Mouse (Mus musculus) limb, embryonic 13.5 days (tissue): ENCODE results near the gene Rhoj. TPM values are rescaled to one million over a fixed set of nuclear protein-coding genes. Genes with fewer than 3 reads are reported as not detected.
A peak's percentile ranks its signal among the peaks of the same experiment; 100 is the strongest.

Experiments used
- ATAC-seq: fragments of 200-750 bp; cut with Nextera tagmentation; 2 replicates; pipeline ENCODE4 v1.8.0; 2017; ENCODE audit warnings: low read depth, moderate number of reproducible peaks, moderate TSS enrichment; ENCODE audit not compliant: low FRiP score
- H3K27ac ChIP-seq: fragments of 300-500 bp; sonication (generic); 2 replicates; pipeline ENCODE4 v1.5.1; 2015; ENCODE audit warnings: inconsistent platforms, mild to moderate bottlenecking, moderate library complexity
- H3K27me3 ChIP-seq: fragments of 300-500 bp; sonication (generic); 2 replicates; pipeline ENCODE4 v1.6.1; 2015; ENCODE audit warnings: mild to moderate bottlenecking, inconsistent platforms
- H3K36me3 ChIP-seq: fragments of 300-500 bp; sonication (generic); 2 replicates; pipeline ENCODE4 v1.6.1; 2015; ENCODE audit warnings: inconsistent platforms, mild to moderate bottlenecking, moderate library complexity
- H3K4me1 ChIP-seq: fragments of 300-500 bp; sonication (generic); 2 replicates; pipeline ENCODE4 v1.6.1; 2015; ENCODE audit warnings: inconsistent platforms
- H3K4me2 ChIP-seq: fragments of 300-500 bp; sonication (generic); replicated peaks from 2 replicates; pipeline ENCODE4 v1.6.1; 2015; ENCODE audit warnings: inconsistent platforms, mild to moderate bottlenecking, moderate library complexity
- H3K4me3 ChIP-seq: fragments of 300-500 bp; sonication (generic); 2 replicates; pipeline ENCODE4 v1.5.1; 2015; ENCODE audit warnings: moderate library complexity, mild to moderate bottlenecking, inconsistent platforms
- H3K9ac ChIP-seq: fragments of 300-500 bp; sonication (generic); 2 replicates; pipeline ENCODE4 v1.6.1; 2015; ENCODE audit warnings: mild to moderate bottlenecking, inconsistent platforms
- H3K9me3 ChIP-seq: fragments of 300-500 bp; sonication (generic); 2 replicates; pipeline ENCODE4 v1.6.1; 2016; ENCODE audit warnings: inconsistent platforms
- WGBS: fragments of 180-500 bp; shearing (Covaris S2); methylation state at CpG from one replicate; pipeline ENCODE4 v1.1.7; 2015; 5-methylcytosine and 5-hydroxymethylcytosine counted together
- polyA plus RNA-seq: library from polyadenylated mRNA; unstranded; fragments of >200 nt; fragmentation: Nextera tagmentation; extraction: Ambion mirVana; gene quantifications from 2 replicates; pipeline ENCODE4 v1.2.1, GENCODE M21; 2015

The Rhoj gene
- polyA plus RNA-seq = 65.1 and 69.0 TPM in 2 replicates

DNA sequence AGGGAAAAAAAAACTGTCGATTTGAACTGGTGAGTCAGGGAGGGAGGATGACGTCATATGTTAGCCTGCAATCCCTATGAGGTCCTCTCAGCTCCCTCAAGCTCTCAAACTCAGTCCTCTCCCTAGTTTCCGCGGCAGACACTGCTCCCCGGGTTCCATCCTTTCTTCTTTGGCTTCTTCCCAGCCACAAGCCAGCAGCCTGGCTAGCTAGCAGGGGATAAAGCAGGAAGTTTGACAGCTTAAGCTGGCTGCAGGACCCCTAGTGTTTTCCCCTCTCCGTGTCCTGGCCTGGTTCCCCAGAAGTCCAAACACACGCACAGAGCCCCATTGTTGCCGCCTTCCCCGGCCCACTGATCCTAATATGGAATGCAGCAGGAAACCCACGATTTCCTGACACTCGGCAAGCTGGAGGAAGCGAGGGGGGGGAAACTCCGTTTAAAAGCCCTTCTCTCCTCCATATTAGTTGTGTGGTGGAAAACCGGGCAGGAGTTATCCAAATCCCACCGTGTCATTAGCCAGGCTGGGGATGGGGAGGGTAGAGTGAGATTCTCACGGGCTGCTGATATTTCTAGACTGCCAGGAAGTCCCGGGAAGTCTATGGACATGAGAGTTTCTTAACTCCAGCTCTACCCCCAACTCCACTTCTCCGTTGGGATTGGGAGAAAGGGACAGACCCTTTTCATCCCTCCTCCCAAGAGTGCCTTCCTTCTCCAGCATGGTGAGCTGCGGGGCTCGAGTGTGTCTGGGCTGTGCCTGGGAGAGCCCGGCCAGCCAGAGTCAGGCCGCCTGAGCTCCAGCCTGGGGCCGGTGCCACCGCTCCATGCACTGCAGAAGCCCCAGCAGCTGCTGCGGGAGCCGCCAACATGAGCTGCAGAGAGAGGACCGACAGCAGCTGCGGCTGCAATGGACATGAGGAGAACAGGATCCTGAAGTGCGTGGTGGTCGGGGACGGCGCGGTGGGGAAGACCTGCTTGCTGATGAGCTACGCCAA lies at the start of gene Rhoj:
Gene Rhoj, plus strand, starts transcription at position 362 of the 991 bp plus-strand sequence.
- WGBS = under 1% methylated on average over 34 of the region's 34 CpGs
- peak within 1 kb of the TSS; percentile 97 for H3K27ac ChIP-seq
- no peaks in the 10 kb centered on the region for H3K9me3 ChIP-seq
- ATAC-seq = peak; percentile 89
- H3K4me2 ChIP-seq = peak within 1 kb of the TSS; percentile 85
- no peaks in the 10 kb centered on the region for H3K36me3 ChIP-seq
- H3K4me1 ChIP-seq = peaks cover 20% of the 10 kb centered on the region
- H3K27me3 ChIP-seq = no peaks in the 10 kb centered on the region
- peak within 1 kb of the TSS; percentile 64 for H3K4me3 ChIP-seq
- H3K9ac ChIP-seq = peak within 1 kb of the TSS; percentile 85

DNA sequence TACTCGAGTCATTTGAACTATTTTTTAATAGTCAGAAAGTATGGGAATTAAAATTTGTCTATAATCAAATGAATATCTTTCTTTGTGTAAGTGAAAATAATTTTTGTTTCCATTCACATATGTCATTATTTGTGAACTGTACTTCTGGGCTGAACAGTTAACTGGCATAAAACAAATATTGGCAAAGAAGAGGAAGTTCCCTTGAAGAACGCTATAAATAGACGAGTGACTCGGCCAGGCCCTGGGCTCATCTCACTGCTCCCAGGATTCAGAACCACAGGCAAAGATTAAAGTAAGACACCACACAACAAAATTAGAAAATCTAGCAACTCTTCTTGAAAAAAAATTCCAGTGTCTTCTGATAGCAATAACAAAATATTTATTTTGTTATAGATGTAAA lies 36.4 kb upstream of the Rhoj start:
- 75% methylated on average over 4 of the region's 4 CpGs for WGBS
- Histone ChIP-seq H3K27me3 (no peaks in the 10 kb centered on the region), H3K4me2 (no peak overlapping the region), H3K27ac (no peak overlapping the region), H3K9ac (no peak overlapping the region), H3K4me3 (no peak overlapping the region), H3K4me1 (no peaks in the 10 kb centered on the region), H3K9me3 (no peaks in the 10 kb centered on the region), H3K36me3 (no peaks in the 10 kb centered on the region)
- ATAC-seq = no peak

DNA sequence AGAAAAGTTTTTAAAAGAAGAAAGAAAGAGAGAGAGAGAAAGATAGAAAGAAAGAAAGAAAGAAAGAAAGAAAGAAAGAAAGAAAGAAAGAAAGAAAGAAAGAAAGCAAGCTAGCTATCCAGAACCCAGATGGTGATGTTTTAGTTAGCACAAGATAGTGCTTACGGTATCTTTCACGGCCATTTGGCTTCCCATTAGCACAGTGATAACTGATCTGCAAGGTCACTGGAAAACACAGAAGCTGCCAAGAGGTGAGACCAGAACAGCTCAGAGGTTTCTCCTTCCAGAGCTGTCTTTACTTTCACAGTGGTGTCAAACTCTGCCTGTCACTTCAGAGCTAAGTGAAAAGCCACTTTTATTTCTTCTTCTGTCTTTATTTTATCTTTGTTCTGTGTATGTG lies 32.4 kb upstream of the Rhoj start:
- Histone ChIP-seq H3K9me3 (no peaks in the 10 kb centered on the region), H3K9ac (no peak overlapping the region), H3K4me3 (no peak overlapping the region), H3K27me3 (no peaks in the 10 kb centered on the region), H3K36me3 (no peaks in the 10 kb centered on the region), H3K27ac (no peak overlapping the region), H3K4me1 (no peaks in the 10 kb centered on the region), H3K4me2 (no peak overlapping the region)
- no peak for ATAC-seq
- 48% methylated on average over 2 of the region's 2 CpGs for WGBS

DNA sequence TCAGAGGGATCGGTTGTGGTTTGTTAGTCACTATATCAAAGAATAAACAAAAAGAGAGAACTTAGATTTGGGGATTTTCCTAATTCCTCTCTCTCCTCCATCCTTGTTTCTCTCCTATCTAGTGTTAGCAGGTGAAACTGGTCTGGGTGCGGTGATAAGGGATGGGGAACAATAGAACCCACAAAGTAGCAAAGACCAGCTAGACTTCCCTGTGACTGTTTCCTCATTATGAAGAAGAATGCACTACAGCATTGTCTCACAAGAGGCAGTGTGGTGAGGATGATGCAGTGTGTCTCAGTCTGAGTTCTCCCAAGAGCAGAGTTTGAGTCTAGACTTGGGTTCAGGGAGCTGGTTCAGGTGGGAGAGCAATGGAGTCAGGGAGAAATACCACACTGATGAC lies 30.7 kb upstream of the Rhoj start:
- no peak for ATAC-seq
- Histone ChIP-seq H3K27ac (no peak overlapping the region), H3K9ac (no peak overlapping the region), H3K27me3 (no peaks in the 10 kb centered on the region), H3K36me3 (no peaks in the 10 kb centered on the region), H3K4me3 (no peak overlapping the region), H3K9me3 (no peaks in the 10 kb centered on the region), H3K4me2 (no peak overlapping the region), H3K4me1 (no peaks in the 10 kb centered on the region)
- 87% methylated on average over 2 of the region's 2 CpGs for WGBS

DNA sequence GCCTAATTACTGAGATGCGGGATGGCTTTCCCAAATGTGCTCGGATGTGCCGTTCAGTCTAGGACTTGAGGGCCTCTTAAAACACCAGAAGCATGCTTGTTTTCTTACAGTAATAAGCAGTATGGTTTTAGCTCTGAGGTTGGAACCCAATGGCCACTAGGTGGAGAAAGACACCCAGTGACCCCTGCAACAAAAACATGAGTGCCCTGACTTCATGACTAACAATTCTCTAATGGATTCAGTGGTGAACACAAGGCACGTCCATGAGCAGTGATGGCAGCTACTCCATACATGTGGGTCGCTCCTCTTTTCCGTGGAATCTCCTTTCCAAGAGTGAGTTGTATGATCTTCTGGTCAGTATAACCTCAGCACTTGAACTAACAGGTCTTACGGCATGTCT lies 27.6 kb upstream of the Rhoj start:
- Histone ChIP-seq H3K4me1 (0 out of 2 replicates have a peak, but pooled peaks cover 4% of the 10 kb centered on the region), H3K9me3 (no peaks in the 10 kb centered on the region), H3K36me3 (no peaks in the 10 kb centered on the region), H3K9ac (no peak overlapping the region), H3K4me3 (no peak overlapping the region), H3K27ac (no peak overlapping the region), H3K27me3 (no peaks in the 10 kb centered on the region), H3K4me2 (no peak overlapping the region)
- no peak for ATAC-seq
- 63% methylated on average over 7 of the region's 7 CpGs for WGBS

DNA sequence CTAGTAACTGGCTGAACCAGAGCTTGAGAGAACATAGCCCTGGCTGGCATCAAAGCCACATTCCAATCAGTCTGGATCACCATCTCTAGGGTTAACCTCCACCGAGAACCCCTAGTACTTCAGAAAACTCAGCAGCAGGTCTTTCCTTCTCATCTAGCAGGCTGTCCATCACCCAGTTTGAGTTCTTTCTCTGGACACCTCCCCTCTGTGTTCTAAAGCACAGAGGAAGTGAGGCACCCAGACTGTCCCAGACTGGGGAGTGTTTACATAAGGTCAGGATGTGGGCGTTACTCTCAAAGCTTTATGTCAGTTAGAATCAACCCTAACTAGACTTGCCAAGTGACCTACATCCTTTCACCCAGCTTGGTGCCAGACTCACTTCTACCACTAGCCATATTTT lies 24.9 kb upstream of the Rhoj start:
- ATAC-seq = no peak
- Histone ChIP-seq H3K4me1 (peaks cover 11% of the 10 kb centered on the region), H3K4me3 (no peak overlapping the region), H3K36me3 (no peaks in the 10 kb centered on the region), H3K9ac (no peak overlapping the region), H3K4me2 (no peak overlapping the region), H3K27me3 (no peaks in the 10 kb centered on the region), H3K27ac (no peak overlapping the region), H3K9me3 (no peaks in the 10 kb centered on the region)
- WGBS = 41% methylated on average over 2 of the region's 2 CpGs

DNA sequence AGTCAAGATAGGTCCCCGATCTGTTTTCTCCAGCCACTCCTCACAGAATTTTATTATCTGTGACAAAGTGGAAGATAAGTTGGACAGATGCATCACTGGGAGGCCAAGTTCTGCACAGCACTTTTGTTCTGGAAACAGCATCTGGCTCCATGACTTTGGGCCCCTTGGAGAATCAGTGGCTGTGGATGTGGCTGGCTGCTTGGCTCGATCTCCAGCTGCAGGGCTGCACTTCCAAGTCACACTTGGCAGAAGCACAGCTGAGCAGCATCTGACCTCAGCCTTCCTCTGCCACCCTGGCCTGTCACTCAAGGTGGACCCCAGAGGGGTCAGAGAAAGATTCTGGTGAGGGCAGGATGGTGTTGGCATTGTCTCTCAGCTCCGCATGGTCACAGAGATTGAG lies 22.0 kb upstream of the Rhoj start:
- peak overlapping the region; percentile 48 for H3K27ac ChIP-seq
- no peak overlapping the region for H3K4me3 ChIP-seq
- no peaks in the 10 kb centered on the region for H3K36me3 ChIP-seq
- ATAC-seq = peak; percentile 64
- no peaks in the 10 kb centered on the region for H3K9me3 ChIP-seq
- H3K4me1 ChIP-seq = peaks cover 11% of the 10 kb centered on the region
- 59% methylated on average over 3 of the region's 3 CpGs for WGBS
- H3K9ac ChIP-seq = no peak overlapping the region
- no peaks in the 10 kb centered on the region for H3K27me3 ChIP-seq
- H3K4me2 ChIP-seq = no peak overlapping the region

DNA sequence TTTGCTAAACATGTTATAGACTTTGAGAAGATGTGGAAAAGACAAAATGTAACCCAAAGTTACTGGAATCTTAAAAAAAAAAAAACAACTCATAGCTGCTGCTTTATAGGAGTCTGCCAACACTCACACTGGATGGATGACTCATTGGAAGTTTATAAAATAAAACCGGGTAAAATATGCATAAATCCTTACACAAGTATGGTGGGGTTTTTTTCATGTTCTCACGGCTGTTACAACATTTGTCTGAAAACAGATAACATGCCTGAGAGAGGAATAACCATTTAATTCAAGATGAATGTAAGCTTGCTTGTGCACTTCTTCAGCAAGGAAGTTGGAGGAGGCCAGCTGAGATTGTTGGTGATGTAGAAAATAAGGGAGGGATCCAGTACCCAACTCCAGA lies 17.6 kb upstream of the Rhoj start:
- Histone ChIP-seq H3K27me3 (no peaks in the 10 kb centered on the region), H3K9ac (no peak overlapping the region), H3K9me3 (no peaks in the 10 kb centered on the region), H3K36me3 (no peaks in the 10 kb centered on the region), H3K27ac (no peak overlapping the region), H3K4me1 (peaks cover 7% of the 10 kb centered on the region), H3K4me2 (no peak overlapping the region), H3K4me3 (no peak overlapping the region)
- 73% methylated on average over 2 of the region's 2 CpGs for WGBS
- no peak for ATAC-seq

DNA sequence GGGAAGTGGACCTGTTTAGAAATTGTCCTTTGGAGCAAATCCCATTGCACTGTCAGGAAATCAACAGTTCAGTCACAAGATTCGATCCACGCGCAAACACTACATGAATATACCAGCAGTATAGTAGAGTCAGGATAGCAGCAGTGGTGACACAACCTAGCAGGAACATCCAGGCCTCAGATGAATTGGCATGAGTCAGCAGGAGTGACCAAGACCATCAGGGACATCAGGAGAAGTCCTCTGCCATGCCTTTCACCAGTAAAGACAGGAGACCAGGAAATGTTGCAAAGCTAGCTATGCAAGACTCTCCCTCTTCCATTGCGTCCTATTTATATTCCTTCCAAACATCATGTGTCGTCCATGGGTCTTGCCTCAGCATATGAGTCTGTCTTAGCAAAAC lies 16.6 kb upstream of the Rhoj start:
- Histone ChIP-seq H3K36me3 (no peaks in the 10 kb centered on the region), H3K4me1 (peaks cover 2% of the 10 kb centered on the region), H3K9me3 (no peaks in the 10 kb centered on the region), H3K9ac (no peak overlapping the region), H3K27me3 (no peaks in the 10 kb centered on the region), H3K4me2 (no peak overlapping the region), H3K4me3 (no peak overlapping the region), H3K27ac (no peak overlapping the region)
- 95% methylated on average over 5 of the region's 5 CpGs for WGBS
- no peak for ATAC-seq

DNA sequence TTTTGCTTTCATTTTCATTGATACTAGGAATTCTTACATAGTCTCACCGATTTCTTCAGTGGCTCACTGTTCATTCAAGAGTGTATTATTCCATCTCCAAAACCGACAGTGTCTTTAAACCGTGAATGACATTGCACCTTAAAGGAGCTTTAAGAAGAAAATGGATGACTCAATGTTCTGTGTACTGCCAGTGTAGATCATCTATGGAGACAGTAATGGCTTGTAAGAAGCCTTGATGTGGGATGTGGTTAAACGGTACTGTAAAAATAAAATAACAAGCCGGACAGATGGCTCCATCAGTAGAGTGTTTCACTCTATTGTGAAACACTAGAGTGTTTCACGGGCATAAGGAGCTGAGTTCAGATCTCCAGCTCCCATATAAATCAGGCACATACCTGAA lies 15.2 kb upstream of the Rhoj start:
- no peak overlapping the region for H3K9ac ChIP-seq
- H3K4me2 ChIP-seq = no peak overlapping the region
- H3K9me3 ChIP-seq = no peaks in the 10 kb centered on the region
- H3K4me3 ChIP-seq = no peak overlapping the region
- H3K27ac ChIP-seq = no peak overlapping the region
- H3K4me1 ChIP-seq = no peaks in the 10 kb centered on the region
- H3K36me3 ChIP-seq = no peaks in the 10 kb centered on the region
- no peak for ATAC-seq
- H3K27me3 ChIP-seq = no peaks in the 10 kb centered on the region
- WGBS = 83% methylated on average over 6 of the region's 6 CpGs

DNA sequence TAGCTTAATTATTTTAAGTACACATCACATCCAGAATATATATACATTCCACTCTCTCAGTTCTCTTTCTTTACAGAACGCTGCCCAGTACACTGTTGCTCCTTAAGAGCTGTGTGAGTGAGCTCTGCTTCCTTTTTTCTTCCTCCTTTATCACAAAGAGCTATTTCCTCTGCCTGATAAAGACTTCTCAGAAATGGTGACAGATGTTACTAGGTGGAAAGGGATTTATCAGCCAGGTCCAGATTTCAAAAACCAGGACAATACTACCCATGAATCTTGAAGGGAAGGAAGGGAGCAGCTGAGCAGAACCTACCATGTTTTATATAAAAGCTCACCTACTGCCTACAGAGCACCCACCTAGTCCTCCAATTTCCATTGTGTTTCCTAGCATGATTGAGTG lies 8.3 kb upstream of the Rhoj start:
- Histone ChIP-seq H3K9me3 (no peaks in the 10 kb centered on the region), H3K36me3 (no peaks in the 10 kb centered on the region), H3K4me2 (no peak overlapping the region), H3K4me3 (no peak overlapping the region), H3K27me3 (no peaks in the 10 kb centered on the region), H3K4me1 (peaks cover 4% of the 10 kb centered on the region; the same call in 1 of the 2 replicates), H3K9ac (no peak overlapping the region), H3K27ac (no peak overlapping the region)
- 64% methylated on average over 1 of the region's 1 CpGs for WGBS
- no peak for ATAC-seq

DNA sequence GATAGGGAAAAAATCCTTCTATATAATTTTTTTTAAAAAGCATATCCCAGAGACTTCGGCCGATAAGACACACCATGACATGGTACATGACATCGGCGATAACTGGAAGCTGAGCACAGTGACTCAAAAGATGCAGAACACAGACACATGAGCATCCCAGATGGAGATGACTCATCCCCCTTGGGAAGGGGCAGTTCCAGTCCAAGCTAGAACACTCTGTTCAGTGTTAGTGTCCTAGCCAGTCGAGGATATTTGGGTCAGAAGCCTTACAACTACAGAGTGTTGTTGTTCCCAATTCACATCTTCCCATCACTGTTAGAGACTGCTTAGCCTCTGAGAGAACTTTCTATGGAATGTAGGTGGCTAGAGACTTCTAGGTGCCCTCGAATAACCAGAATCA lies 4.0 kb upstream of the Rhoj start:
- no peak overlapping the region for H3K4me3 ChIP-seq
- H3K36me3 ChIP-seq = no peaks in the 10 kb centered on the region
- no peak for ATAC-seq
- WGBS = 89% methylated on average over 6 of the region's 6 CpGs
- no peak overlapping the region for H3K27ac ChIP-seq
- H3K9me3 ChIP-seq = no peaks in the 10 kb centered on the region
- peaks cover 11% of the 10 kb centered on the region; the same call in 1 of the 2 replicates for H3K4me1 ChIP-seq
- no peak overlapping the region for H3K9ac ChIP-seq
- H3K27me3 ChIP-seq = no peaks in the 10 kb centered on the region
- H3K4me2 ChIP-seq = no peak overlapping the region
